Mouse (Mus musculus) adrenal gland, adult (tissue): Measurements from ENCODE around the gene Olfr279.

Source experiments
- DNase-seq, 2 experiments: peaks; one replicate each; pipeline ENCODE4 v3.0.0; 2022 to 2023; ENCODE audit warnings: low spot score in 1 of 2; ENCODE audit not compliant: inconsistent age in 2 of 2

Olfr279 gene

GRCm38 (mm10) chr15:98492102-98492501, at the start of gene Olfr279:
Olfr279 (plus strand) TSS chr15:98492402.
- no peak for DNase-seq

DNA sequence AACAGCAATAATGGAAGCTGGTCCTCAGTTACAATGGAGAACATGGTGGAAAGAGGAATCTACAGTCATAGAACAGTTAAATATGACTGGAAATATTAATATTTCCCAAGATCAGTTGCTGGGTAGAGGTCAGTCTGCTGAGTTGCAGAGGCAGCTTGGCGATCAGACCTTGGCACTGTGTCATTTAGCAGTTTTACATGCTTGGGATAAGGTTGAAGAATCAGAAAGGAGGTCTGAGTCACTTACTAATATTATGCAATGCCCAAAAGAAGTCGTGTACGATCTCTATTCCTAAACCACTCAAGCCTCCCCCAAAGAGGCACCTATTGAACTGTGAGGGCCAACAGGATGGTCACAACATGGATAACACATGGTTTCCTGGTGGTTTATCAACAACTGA, 47.6 kb upstream of the Olfr279 start:
- DNase-seq: peak in 1 of 2 experiments; percentile 73

DNA sequence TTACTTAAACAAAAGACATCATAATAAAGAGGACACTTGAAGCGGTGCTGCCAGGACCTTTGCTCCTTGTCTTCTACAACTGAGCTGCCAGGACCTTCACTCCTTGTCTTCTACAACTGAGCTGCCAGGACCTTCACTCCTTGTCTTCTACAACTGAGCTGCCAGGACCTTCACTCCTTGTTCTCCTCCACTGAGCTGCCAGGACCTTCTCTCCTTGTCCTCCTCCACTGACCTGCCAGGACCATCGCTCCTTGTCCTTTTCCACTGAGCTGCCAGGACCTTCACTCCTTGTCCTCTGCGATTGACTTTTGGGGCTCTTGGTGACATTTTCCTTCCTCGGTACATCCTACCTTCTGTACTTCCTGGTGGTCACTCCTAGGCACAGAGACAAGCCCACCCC, 43.7 kb upstream of the Olfr279 start:
- no peak for DNase-seq

DNA sequence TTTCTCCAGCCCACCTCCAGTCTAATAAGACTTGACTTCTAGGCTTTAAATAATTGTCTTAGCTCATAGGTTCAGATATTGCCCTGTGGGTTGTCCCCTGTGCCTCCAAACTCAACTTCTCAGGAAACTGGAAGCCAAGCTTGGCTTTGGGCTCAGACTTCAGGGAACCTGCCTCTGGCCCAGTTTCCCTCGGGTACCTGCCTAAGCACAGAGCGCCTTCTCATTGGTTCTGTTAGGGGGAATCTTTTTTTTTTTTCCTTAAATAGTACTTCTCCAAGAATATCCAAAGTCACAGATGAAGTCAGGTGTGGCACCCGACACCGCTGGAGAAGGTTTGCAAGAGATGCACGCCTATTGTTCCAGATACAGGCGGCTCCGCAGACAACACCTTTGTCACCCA, 39.9 kb upstream of the Olfr279 start, which contains the start of gene Olfr281:
TSS of gene Olfr281 (plus strand) at position 301 of the 400 bp plus-strand sequence.
- no peak for DNase-seq

- no peak for DNase-seq
These were observed 22.6 kb upstream of the Olfr279 start, which contains the start of gene OR5BS1P for GRCm38 (mm10) chr15:98469596-98469995. OR5BS1P (plus strand) TSS chr15:98469896.

DNA sequence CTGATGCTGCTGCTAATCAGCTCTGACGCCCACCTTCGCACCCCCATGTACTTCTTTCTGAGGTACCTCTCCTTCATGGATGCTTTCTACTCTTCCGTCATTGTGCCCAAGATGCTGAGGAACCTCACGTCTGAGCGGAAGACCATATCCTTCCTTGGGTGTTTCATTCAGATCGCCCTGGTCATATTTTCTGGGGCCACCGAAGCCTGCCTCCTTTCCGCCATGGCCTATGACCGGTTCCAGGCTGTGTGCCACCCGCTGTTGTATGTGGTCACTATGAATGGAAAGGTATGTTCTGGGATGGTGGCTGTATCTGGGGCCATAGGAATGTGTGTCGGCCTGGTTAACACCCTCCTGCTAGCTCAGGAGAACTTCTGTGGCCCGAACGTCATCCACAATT, 20.7 kb upstream of the Olfr279 start:
- no peak for DNase-seq

DNA sequence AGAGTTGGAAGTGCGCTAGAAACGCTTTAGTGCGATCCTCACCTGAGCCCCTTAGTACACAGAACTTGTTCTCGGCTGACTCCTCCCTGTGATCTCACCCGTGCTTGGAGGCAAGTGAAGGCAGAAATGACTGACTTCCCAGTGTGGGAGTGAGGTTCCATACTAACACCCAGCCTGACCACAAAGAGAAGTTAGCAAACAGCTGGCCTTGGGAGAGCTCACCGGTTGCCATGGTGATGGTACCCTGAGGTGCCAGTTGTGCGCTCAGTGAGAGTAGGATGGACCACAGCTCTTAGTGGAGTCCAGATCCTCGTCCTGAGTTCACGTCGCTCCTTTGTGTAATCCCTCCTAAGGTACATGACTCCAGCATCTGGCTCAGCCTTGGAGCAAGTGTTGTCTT, 17.2 kb upstream of the Olfr279 start:
- no peak for DNase-seq

- DNase-seq: peak; percentile 14 to 81
These were observed 16.8 kb upstream of the Olfr279 start for GRCm38 (mm10) chr15:98475382-98475781.

GRCm38 (mm10) chr15:98476281-98476680, 15.9 kb upstream of the Olfr279 start:
- DNase-seq: no peak

- no peak for DNase-seq
These were observed 12.6 kb upstream of the Olfr279 start for GRCm38 (mm10) chr15:98479568-98480102.

DNA sequence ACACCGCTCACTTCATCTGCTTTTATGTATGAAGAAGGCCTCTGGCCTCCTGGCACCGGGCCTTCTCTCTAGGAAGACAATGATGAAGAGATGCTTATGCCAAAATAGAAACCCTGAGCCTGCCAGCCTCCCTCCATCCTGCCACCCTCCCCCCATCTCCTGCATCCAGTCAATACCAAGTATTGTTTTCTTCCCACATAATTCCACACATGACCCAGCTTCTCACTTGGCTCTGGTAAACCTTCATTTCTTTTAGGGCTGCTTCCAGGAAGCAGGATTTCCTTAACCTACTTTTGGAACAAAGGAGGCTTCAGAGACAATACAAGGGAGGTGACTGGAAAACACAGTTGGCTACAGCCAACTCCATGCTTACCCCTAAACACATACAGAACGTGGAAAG, 9.5 kb upstream of the Olfr279 start, which contains the start of gene Lalba:
TSS of gene Lalba (minus strand) at position 21 of the 400 bp plus-strand sequence.
- DNase-seq: no peak

GRCm38 (mm10) chr15:98483907-98484886, 8.0 kb upstream of the Olfr279 start:
- peak in 1 of 2 experiments; percentile 39 for DNase-seq

- DNase-seq: no peak
These were observed 5.7 kb upstream of the Olfr279 start for GRCm38 (mm10) chr15:98486433-98487021.

- no peak for DNase-seq
These were observed 870 bp upstream of the Olfr279 start for GRCm38 (mm10) chr15:98491332-98491731.

- DNase-seq: no peak
These were observed 5.4 kb downstream of the Olfr279 start for GRCm38 (mm10) chr15:98497631-98498030.

DNA sequence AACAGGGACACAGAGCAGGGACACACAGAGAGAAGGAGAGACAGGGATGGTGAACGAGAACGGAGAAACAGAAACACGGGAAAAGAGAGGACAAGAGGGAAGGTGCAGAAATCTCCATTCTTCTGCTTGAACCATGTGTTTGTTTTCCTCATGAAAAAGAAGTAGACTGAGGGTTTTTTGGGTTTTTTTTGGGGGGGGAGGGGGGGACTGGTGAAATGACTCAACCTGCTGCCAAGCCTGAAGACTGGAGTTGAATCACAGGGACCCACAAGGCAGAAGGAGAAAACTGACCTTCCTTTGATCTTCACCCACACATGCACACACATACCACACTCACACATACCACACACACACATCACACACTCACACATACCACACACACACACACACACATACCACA, 11.1 kb downstream of the Olfr279 start:
- DNase-seq: no peak

DNA sequence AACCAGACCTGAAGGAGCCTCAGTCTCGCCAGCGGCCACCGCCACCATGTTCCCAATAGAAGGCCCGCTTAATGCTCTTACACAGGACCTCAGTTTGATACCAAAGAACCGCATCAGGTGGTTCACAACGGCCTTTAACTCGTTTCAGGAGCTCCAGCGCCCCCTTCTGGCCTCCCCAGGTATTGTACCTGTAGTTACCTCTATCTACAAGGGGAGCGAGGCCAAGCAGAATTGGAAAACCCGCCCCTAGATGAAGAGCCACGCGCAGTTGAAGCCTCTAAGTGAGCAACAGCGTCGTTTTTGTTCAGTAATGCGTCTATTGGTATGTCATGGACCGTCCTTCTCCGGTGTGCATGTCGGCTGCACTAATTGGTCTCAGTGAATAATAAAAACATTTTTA, 12.3 kb downstream of the Olfr279 start:
- peak; percentile 43 to 84 for DNase-seq

DNA sequence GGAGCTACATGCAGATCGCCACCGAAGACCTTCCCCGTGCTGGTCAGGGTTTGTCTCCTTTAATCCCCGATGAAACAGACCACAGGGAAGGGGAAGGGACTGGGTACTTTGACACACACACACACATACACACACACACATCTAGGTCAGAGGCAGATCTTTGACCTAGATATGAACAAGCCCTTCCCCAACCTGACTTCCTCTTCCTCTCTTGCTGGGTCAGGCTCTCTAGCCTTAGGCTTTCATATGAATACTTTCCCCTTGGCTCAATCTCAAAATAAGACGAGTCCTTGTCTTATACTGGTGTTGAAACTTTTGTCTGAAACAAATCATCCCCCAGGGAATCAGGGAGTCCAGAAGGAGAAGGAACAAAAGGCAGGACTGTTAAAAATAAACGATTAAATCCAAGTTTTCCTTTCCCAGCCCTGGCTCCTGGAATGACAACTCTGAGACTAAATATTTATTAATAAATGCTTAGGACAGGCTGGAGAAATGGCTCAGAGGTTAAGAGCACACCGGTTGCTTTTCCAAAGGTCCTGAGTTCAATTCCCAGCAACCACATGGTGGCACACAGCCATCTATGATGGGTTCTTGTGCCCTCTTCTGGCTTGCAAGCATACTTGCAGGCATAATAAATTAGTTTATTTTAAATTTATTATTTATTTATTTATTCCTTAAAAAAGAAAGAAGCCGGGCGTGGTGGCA, 14.2 kb downstream of the Olfr279 start:
- peak in 1 of 2 experiments; percentile 26 for DNase-seq

DNA sequence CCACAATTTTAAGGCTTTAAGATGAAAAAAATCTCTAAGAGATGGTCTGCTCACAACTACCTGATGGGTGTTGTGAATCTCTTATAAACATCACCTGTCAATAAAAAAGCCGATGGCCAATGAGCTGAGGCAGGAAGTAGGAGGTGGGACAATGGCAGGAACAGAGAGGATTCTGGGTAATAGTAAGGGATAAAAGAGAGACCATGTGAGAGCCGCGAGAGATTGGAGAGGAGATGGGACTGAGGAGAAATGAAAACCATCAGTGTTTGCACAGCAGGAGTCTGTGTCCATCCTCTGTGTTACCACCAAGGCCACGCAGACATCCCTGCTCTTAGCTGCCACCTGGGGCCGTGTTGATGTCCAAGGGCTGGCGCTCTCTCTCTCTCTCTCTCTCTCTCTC, 15.1 kb downstream of the Olfr279 start:
- no peak for DNase-seq

- DNase-seq: no peak
These were observed 17.2 kb downstream of the Olfr279 start for GRCm38 (mm10) chr15:98509387-98509786.
